Mouse (Mus musculus): ENCODE measurements around the gene Siglece. TPM values are rescaled to one million over a fixed set of nuclear protein-coding genes. Genes with fewer than 3 reads are reported as not detected.
"Not testable (repeated sequence)": the region's sequence is repeated elsewhere in the genome, so short reads cannot be mapped to it uniquely, and the experiment has no call there.

The Siglece gene
- 1 to 10 TPM; 1.1 TPM for total RNA-seq (2021)

GRCm38 (mm10) chr7:43660002-43660401 is at the start of gene Siglece:
Gene Siglece, minus strand, starts transcription at chr7:43660161.
- intact Hi-C loops (cut with DNase I), result no loop called here
- DNase-seq (ENCODE audit: extremely low spot score in 1 of 2, low spot score in 2 of 2), result no peak

- intact Hi-C loops (cut with DNase I), result no loop called here
- no peak for DNase-seq (ENCODE audit: extremely low spot score in 1 of 2, low spot score in 2 of 2)
These were observed 30.2 kb upstream of the Siglece start, which contains the start of gene Klk14 for GRCm38 (mm10) chr7:43690118-43690517. Gene Klk14, plus strand, starts transcription at chr7:43690418.

GRCm38 (mm10) chr7:43685088-43685487 is 25.1 kb upstream of the Siglece start:
- no peak for DNase-seq (ENCODE audit: extremely low spot score in 1 of 2, low spot score in 2 of 2)
- intact Hi-C loops (cut with DNase I), result no loop called here

GRCm38 (mm10) chr7:43682511-43682910 is 22.6 kb upstream of the Siglece start:
- not testable (repeated sequence) for DNase-seq (ENCODE audit: extremely low spot score in 1 of 2, low spot score in 2 of 2)
- intact Hi-C loops (cut with DNase I), result loop anchor here (5.0 kb wide), 1 partner anchor 100 kb away; the partner anchor contains the start of gene Klk10

GRCm38 (mm10) chr7:43680960-43681359 is 21.0 kb upstream of the Siglece start:
- DNase-seq (ENCODE audit: extremely low spot score in 1 of 2, low spot score in 2 of 2), result peak; percentile 62 to 79
- intact Hi-C loops (cut with DNase I), result loop anchor here (2.0 to 5.0 kb wide), 2 partner anchors 101 to 214 kb away; partner anchors contain the start of gene Klk10

GRCm38 (mm10) chr7:43678517-43678916 is 18.6 kb upstream of the Siglece start:
- intact Hi-C loops (cut with DNase I), result no loop called here
- no peak for DNase-seq (ENCODE audit: extremely low spot score in 1 of 2, low spot score in 2 of 2)

- DNase-seq (ENCODE audit: extremely low spot score in 1 of 2, low spot score in 2 of 2), result no peak
- intact Hi-C loops (cut with DNase I), result no loop called here
These were observed 15.1 kb upstream of the Siglece start for GRCm38 (mm10) chr7:43675091-43675490.

GRCm38 (mm10) chr7:43672581-43673260 is 12.8 kb upstream of the Siglece start:
- no peak for DNase-seq (ENCODE audit: extremely low spot score in 1 of 2, low spot score in 2 of 2)

GRCm38 (mm10) chr7:43671809-43672580 is 12.0 kb upstream of the Siglece start, which contains the start of gene Ctu1:
Gene Ctu1, plus strand, starts transcription at chr7:43672016.
- DNase-seq (ENCODE audit: extremely low spot score in 1 of 2, low spot score in 2 of 2), result peak; percentile 93 to 94
- intact Hi-C loops (cut with DNase I), result no loop called here

More at GRCm38 (mm10) chr7:43672581-43673260, 12.8 kb upstream of the Siglece start:
- intact Hi-C loops (cut with DNase I), result no loop called here

- DNase-seq (ENCODE audit: extremely low spot score in 1 of 2, low spot score in 2 of 2), result no peak
- intact Hi-C loops (cut with DNase I), result no loop called here
These were observed 11.3 kb upstream of the Siglece start for GRCm38 (mm10) chr7:43671064-43671808.

GRCm38 (mm10) chr7:43668582-43668981 is 8.6 kb upstream of the Siglece start:
- intact Hi-C loops (cut with DNase I), result no loop called here
- no peak for DNase-seq (ENCODE audit: extremely low spot score in 1 of 2, low spot score in 2 of 2)

- DNase-seq (ENCODE audit: extremely low spot score in 1 of 2, low spot score in 2 of 2); intact Hi-C loops (cut with DNase I): not testable (repeated sequence)
These were observed 7.3 kb upstream of the Siglece start for GRCm38 (mm10) chr7:43667221-43667620.

GRCm38 (mm10) chr7:43662804-43663203 is 2.8 kb upstream of the Siglece start:
- intact Hi-C loops (cut with DNase I), result no loop called here
- DNase-seq (ENCODE audit: extremely low spot score in 1 of 2, low spot score in 2 of 2), result no peak

GRCm38 (mm10) chr7:43656232-43656631 is 3.7 kb downstream of the Siglece start:
- no peak for DNase-seq (ENCODE audit: extremely low spot score in 1 of 2, low spot score in 2 of 2)
- intact Hi-C loops (cut with DNase I), result no loop called here

GRCm38 (mm10) chr7:43654519-43654918 is 5.4 kb downstream of the Siglece start:
- DNase-seq (ENCODE audit: extremely low spot score in 1 of 2, low spot score in 2 of 2), result no peak
- intact Hi-C loops (cut with DNase I), result no loop called here

GRCm38 (mm10) chr7:43652683-43653082 is 7.3 kb downstream of the Siglece start:
- DNase-seq (ENCODE audit: extremely low spot score in 1 of 2, low spot score in 2 of 2), result no peak
- intact Hi-C loops (cut with DNase I), result no loop called here

- DNase-seq (ENCODE audit: extremely low spot score in 1 of 2, low spot score in 2 of 2), result no peak
- intact Hi-C loops (cut with DNase I), result no loop called here
These were observed 16.8 kb downstream of the Siglece start for GRCm38 (mm10) chr7:43643046-43643652.

- intact Hi-C loops (cut with DNase I), result no loop called here
- no peak for DNase-seq (ENCODE audit: extremely low spot score in 1 of 2, low spot score in 2 of 2)
These were observed 17.4 kb downstream of the Siglece start for GRCm38 (mm10) chr7:43642587-43642986.

GRCm38 (mm10) chr7:43637118-43637517 is 22.8 kb downstream of the Siglece start:
- no peak for DNase-seq (ENCODE audit: extremely low spot score in 1 of 2, low spot score in 2 of 2)
- intact Hi-C loops (cut with DNase I), result no loop called here
